ENCODE assay signal across 19 mouse cellular contexts in genomic region chr6:118939626-118940025, GRCm38 (mm10).
DNase-seq lines count a peak whose midpoint lies in the region; ATAC-seq and TF ChIP-seq lines count a peak whose summit lies in the region.
"Had no signal": no experiment of that assay in that cellular context is flagged by ENCODE, and none has a peak within 500 bp of the region (broad histone marks: within the 10 kb centered on the region; RNA-seq: fewer than 3 reads in every experiment).

No protein-coding gene starts in this region.

- no peaks in the 10 kb centered on the region for H3K9me3 ChIP-seq in kidney, embryonic 15.5 days (replicated peaks)
- H3K9me3 ChIP-seq: embryonic facial prominence, embryonic 13.5 days; heart, embryonic 13.5 days; hindbrain, embryonic 13.5 days had no signal

- ATAC-seq in kidney, embryonic 15.5 days (replicated peaks; ENCODE audit: low FRiP score): no peak
- ATAC-seq: forebrain, embryonic 14.5 days; hindbrain, postnatal 0 days had no signal

- no peak overlapping the region for H3K9ac ChIP-seq in kidney, embryonic 15.5 days
- H3K9ac ChIP-seq: embryonic facial prominence, embryonic 13.5 days; heart, embryonic 13.5 days; hindbrain, embryonic 13.5 days had no signal

- H3K27me3 ChIP-seq in kidney, embryonic 15.5 days: no peaks in the 10 kb centered on the region
- H3K27me3 ChIP-seq: embryonic facial prominence, embryonic 13.5 days; heart, embryonic 13.5 days; hindbrain, embryonic 13.5 days had no signal

- peak overlapping the region; percentile 8; the same call in 1 of the 2 replicates for H3K27ac ChIP-seq in gastrocnemius, adult 2 months
- no peak overlapping the region for H3K27ac ChIP-seq in kidney, embryonic 15.5 days
- H3K27ac ChIP-seq: embryonic facial prominence, embryonic 13.5 days; heart, embryonic 13.5 days; hindbrain, embryonic 13.5 days; hindbrain, postnatal 0 days had no signal

- H3K4me3 ChIP-seq in gastrocnemius, adult 2 months: no peak overlapping the region
- no peak overlapping the region for H3K4me3 ChIP-seq in kidney, embryonic 15.5 days (replicated peaks)
- H3K4me3 ChIP-seq: embryonic facial prominence, embryonic 13.5 days; heart, embryonic 13.5 days; hindbrain, embryonic 13.5 days had no signal

- WGBS in kidney, embryonic 15.5 days: 95% methylated on average over 8 of the region's 8 CpGs

- no peaks in the 10 kb centered on the region for H3K4me1 ChIP-seq in kidney, embryonic 15.5 days

- intact Hi-C loops in gastrocnemius, adult 2 months (cut with DNase I): no loop called here

- TF ChIP-seq CTCF in gastrocnemius, adult 2 months (IDR thresholded peaks at IDR 0.05): no peak

- no peak overlapping the region for H3K4me2 ChIP-seq in kidney, embryonic 15.5 days
- H3K4me2 ChIP-seq: embryonic facial prominence, embryonic 13.5 days; heart, embryonic 13.5 days; hindbrain, embryonic 13.5 days had no signal

- H3K36me3 ChIP-seq in kidney, embryonic 15.5 days: no peaks in the 10 kb centered on the region
- H3K36me3 ChIP-seq: embryonic facial prominence, embryonic 13.5 days; heart, embryonic 13.5 days; hindbrain, embryonic 13.5 days had no signal

- peak; percentile 38 for DNase-seq in gastrocnemius, adult 2 months
- DNase-seq in gastrocnemius, adult 18-20 months (ENCODE audit: low spot score): no peak
- peak; percentile 42 for DNase-seq in lung, postnatal 10 days
- no peak for DNase-seq in lung, postnatal 14 days
- DNase-seq in adrenal gland, adult 8-10 months: peak; percentile 81
- peak; percentile 64 to 66 for DNase-seq in adrenal gland, postnatal 36 days
- no peak for DNase-seq in cerebellum, postnatal 25 days
- DNase-seq: cerebellum, adult 11 months; cerebellum, adult 9-10 months; cerebellum, postnatal 36 days; gastrocnemius, postnatal 14 days; heart, postnatal 10 days; kidney, adult 11 months had no signal

Comparison
In these comparisons a context has a peak if more than half of its experiments do, and no peak if none do; other contexts are left out.
1. DNase-seq: peak in gastrocnemius, adult 2 months (single experiment), lung, postnatal 10 days (single experiment), adrenal gland, adult 8-10 months (single experiment) and adrenal gland, postnatal 36 days (2 of 2); none in gastrocnemius, adult 18-20 months (single experiment), lung, postnatal 14 days (single experiment) and cerebellum, postnatal 25 days (0 of 2).